Mouse (Mus musculus) hindbrain, postnatal 0 days (tissue): Measurements from ENCODE around the gene Stk25. TPM values are rescaled to one million over a fixed set of nuclear protein-coding genes. Genes with fewer than 3 reads are reported as not detected.
A peak's percentile ranks its signal among the peaks of the same experiment; 100 is the strongest.

Experiments
- ATAC-seq: fragments of 200-750 bp; cut with Nextera tagmentation; 2 replicates; pipeline ENCODE4 v1.8.0; 2017; ENCODE audit warnings: mild to moderate bottlenecking, moderate TSS enrichment, moderate library complexity
- DNase-seq: peaks from one replicate; pipeline ENCODE4 v3.0.0-alpha.2; 2015; ENCODE audit warnings: low spot score
- H3K27ac ChIP-seq: fragments of 300-500 bp; sonication (generic); 2 replicates; pipeline ENCODE4 v1.5.1; 2014; ENCODE audit warnings: mild to moderate bottlenecking
- H3K27me3 ChIP-seq: fragments of 300-500 bp; sonication (generic); 2 replicates; pipeline ENCODE4 v1.6.1; 2014; ENCODE audit warnings: low read length, mixed read lengths; ENCODE audit not compliant: insufficient read depth
- H3K36me3 ChIP-seq: fragments of 300-500 bp; sonication (generic); 2 replicates; pipeline ENCODE4 v1.6.1; 2014; ENCODE audit warnings: low read length, mixed read lengths; ENCODE audit not compliant: insufficient read depth
- H3K4me1 ChIP-seq: fragments of 300-500 bp; sonication (generic); 2 replicates; pipeline ENCODE4 v1.6.1; 2014; ENCODE audit warnings: antibody characterized with exemption, low read length, mixed read lengths; ENCODE audit not compliant: insufficient read depth
- H3K4me2 ChIP-seq: fragments of 300-500 bp; sonication (generic); 2 replicates; pipeline ENCODE4 v1.6.1; 2014; ENCODE audit warnings: low read depth, mild to moderate bottlenecking, low read length, moderate library complexity, mixed read lengths
- H3K4me3 ChIP-seq: fragments of 300-500 bp; sonication (generic); 2 replicates; pipeline ENCODE4 v1.5.1; 2014; ENCODE audit warnings: low read length
- H3K9ac ChIP-seq: fragments of 300-500 bp; sonication (generic); replicated peaks from 2 replicates; pipeline ENCODE4 v1.6.1; 2014; ENCODE audit warnings: mild to moderate bottlenecking, low read length, moderate library complexity, mixed read lengths
- H3K9me3 ChIP-seq: fragments of 300-500 bp; sonication (generic); 2 replicates; pipeline ENCODE4 v1.6.1; 2016; ENCODE audit warnings: low read length, mixed read lengths
- CTCF ChIP-seq: IDR thresholded peaks from 2 replicates; pipeline ENCODE4 v1.5.1; 2016; ENCODE audit warnings: antibody characterized with exemption, control low read depth, low read depth
- WGBS: fragments of 180-500 bp; shearing (Covaris S2); extraction: QIAGEN DNeasy Blood & Tissue Kit; methylation state at CpG from one replicate; pipeline ENCODE4 v1.1.7; 2014; 5-methylcytosine and 5-hydroxymethylcytosine counted together
- polyA plus RNA-seq: library from polyadenylated mRNA; unstranded; fragments of >200 nt; fragmentation: Nextera tagmentation; extraction: Ambion mirVana; gene quantifications from 2 replicates; pipeline ENCODE4 v1.2.1, GENCODE M21; 2015
- total RNA-seq: library from RNA; depleted of rRNA; stranded (reverse); fragments of >200 nt; gene quantifications from 2 replicates; pipeline ENCODE4 v1.2.3, GENCODE M21; 2014

Gene Stk25
- total and polyA plus RNA-seq, 2 experiments from 2014 or later: 328 to 340 TPM

DNA sequence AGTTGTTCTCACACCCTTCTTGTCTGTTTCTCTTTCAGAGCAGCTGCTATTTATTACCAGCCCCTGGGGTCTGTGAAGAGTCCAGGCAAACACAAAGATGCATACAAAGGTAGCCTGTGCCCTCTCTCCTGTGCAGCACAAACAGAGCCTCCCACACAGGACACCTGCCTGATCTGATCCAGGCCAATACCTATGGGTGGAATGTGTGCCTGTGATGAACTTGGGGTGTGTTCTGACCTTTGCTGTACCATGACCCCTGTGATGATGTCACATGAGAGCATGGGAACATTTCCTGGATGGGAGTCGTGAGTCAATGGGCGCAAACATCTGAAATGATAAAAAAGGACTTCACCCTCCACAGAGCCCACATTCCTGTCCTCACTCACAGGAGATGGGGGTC lies 3.7 kb downstream of the Stk25 start:
- no peaks in the 10 kb centered on the region for H3K4me1 ChIP-seq
- no peak overlapping the region for H3K9ac ChIP-seq
- H3K36me3 ChIP-seq: no peaks in the 10 kb centered on the region
- no peak overlapping the region for H3K27ac ChIP-seq
- no peak for TF ChIP-seq CTCF
- no peak overlapping the region for H3K4me2 ChIP-seq
- WGBS: 86% methylated on average over 2 of the region's 2 CpGs
- no peak for DNase-seq
- no peak overlapping the region for H3K4me3 ChIP-seq
- H3K27me3 ChIP-seq: no peaks in the 10 kb centered on the region
- ATAC-seq: no peak
- H3K9me3 ChIP-seq: no peaks in the 10 kb centered on the region

DNA sequence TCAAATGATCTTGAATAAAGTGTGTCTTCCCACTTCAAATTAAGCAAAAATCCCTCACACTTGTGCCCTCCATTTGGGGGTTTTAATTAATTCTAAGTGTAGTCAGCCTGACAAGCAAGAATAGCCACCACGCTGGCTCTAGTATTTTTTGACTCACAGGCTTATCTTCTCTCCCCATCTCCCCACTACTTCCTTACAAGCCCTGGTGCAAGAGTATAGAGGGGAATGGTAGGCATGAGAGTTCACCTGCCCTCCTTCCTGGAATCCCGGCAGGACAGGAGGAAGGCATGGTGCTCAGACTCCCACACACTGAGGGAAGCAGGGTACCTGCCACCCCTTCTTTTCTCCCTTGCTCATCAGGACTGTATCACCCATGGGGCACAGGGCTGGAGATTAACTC lies 4.2 kb downstream of the Stk25 start:
- 71% methylated on average over 2 of the region's 2 CpGs for WGBS
- Histone ChIP-seq H3K9ac (no peak overlapping the region), H3K4me3 (no peak overlapping the region), H3K27ac (no peak overlapping the region), H3K27me3 (no peaks in the 10 kb centered on the region), H3K4me1 (no peaks in the 10 kb centered on the region), H3K9me3 (no peaks in the 10 kb centered on the region), H3K36me3 (no peaks in the 10 kb centered on the region), H3K4me2 (no peak overlapping the region)
- ATAC-seq: no peak
- TF ChIP-seq CTCF: no peak
- DNase-seq: no peak

DNA sequence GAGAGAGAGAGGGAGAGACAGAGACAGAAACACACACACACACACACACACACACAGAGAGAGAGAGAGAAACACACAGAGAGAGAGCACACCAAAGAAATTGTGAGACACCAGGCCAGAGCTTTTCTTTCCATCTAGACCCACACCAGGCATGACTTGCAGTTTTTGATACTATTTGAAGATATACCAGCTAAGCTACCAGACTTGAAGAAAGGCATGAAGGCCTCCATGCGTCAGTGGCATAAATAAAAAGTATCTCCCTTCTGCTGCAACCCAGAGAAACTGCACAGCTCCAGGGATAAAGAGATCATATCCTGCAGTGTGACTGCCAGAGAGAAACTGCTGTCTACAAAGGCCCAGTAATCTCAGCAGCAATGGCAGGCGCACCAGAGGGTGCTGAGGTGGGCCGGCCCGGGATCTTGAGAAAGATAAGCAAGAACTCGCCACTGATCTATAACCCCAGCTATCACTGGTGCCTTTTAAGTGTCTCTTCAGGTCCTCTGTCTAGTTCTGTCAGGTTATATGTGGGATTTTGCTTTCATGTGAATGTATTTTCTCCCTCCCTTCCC lies 8.8 kb downstream of the Stk25 start:
- 81% methylated on average over 5 of the region's 5 CpGs for WGBS
- DNase-seq (no peak), ATAC-seq (no peak)
- no peak overlapping the region for H3K9ac ChIP-seq
- no peak overlapping the region for H3K27ac ChIP-seq
- TF ChIP-seq CTCF: no peak
- H3K9me3 ChIP-seq: no peaks in the 10 kb centered on the region
- H3K4me1 ChIP-seq: no peaks in the 10 kb centered on the region
- H3K4me3 ChIP-seq: no peak overlapping the region
- no peak overlapping the region for H3K4me2 ChIP-seq
- no peaks in the 10 kb centered on the region for H3K27me3 ChIP-seq
- H3K36me3 ChIP-seq: no peaks in the 10 kb centered on the region

DNA sequence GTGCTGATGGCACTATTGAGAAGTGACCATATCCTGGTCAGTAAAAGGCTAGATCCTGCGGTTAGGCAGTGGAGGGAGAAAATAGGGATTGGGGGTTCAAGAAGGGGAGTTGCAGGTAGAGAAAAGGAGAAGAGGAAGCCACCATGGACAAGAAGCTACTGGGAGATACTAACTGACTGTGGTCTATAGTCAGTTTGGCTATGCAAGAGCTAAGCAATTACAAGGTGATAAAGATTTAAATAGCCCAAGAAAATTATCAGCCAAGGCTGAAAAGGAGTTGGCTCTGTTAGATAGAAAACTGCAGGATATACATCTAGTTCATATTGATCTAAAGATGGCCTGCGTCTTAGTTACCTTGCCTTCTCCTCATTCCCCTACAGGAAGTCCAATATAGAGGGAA lies 15.8 kb downstream of the Stk25 start:
- ATAC-seq (no peak), DNase-seq (no peak)
- H3K9ac ChIP-seq: no peak overlapping the region
- no peak for TF ChIP-seq CTCF
- H3K4me3 ChIP-seq: no peak overlapping the region
- no peaks in the 10 kb centered on the region for H3K36me3 ChIP-seq
- H3K4me1 ChIP-seq: no peaks in the 10 kb centered on the region
- no peak overlapping the region for H3K27ac ChIP-seq
- no peaks in the 10 kb centered on the region for H3K9me3 ChIP-seq
- 86% methylated on average over 2 of the region's 2 CpGs for WGBS
- no peak overlapping the region for H3K4me2 ChIP-seq
- H3K27me3 ChIP-seq: no peaks in the 10 kb centered on the region

DNA sequence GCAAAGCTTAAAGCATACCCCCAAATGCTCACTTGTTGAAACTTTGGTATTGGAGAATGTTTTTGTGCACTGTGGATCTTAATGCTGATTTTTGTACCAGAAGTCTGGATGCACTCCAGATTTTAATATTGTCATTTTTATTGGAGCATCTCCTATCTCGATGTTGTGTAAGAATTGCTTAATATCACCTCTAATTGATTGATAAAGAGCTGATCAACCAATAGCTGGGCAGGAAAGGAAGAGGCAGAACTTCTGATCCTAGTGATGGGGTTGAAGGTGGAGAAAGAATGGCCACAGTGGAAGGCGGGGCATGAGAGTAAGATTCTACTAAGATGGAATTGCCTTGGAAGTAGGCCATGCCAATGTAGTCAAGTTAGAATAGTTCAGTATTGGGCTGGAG lies 16.5 kb downstream of the Stk25 start:
- WGBS: 92% methylated on average over 2 of the region's 2 CpGs
- Histone ChIP-seq H3K4me1 (no peaks in the 10 kb centered on the region), H3K27ac (no peak overlapping the region), H3K4me2 (no peak overlapping the region), H3K36me3 (no peaks in the 10 kb centered on the region), H3K27me3 (no peaks in the 10 kb centered on the region), H3K4me3 (no peak overlapping the region), H3K9ac (no peak overlapping the region), H3K9me3 (no peaks in the 10 kb centered on the region)
- TF ChIP-seq CTCF: no peak
- DNase-seq (no peak), ATAC-seq (no peak)

DNA sequence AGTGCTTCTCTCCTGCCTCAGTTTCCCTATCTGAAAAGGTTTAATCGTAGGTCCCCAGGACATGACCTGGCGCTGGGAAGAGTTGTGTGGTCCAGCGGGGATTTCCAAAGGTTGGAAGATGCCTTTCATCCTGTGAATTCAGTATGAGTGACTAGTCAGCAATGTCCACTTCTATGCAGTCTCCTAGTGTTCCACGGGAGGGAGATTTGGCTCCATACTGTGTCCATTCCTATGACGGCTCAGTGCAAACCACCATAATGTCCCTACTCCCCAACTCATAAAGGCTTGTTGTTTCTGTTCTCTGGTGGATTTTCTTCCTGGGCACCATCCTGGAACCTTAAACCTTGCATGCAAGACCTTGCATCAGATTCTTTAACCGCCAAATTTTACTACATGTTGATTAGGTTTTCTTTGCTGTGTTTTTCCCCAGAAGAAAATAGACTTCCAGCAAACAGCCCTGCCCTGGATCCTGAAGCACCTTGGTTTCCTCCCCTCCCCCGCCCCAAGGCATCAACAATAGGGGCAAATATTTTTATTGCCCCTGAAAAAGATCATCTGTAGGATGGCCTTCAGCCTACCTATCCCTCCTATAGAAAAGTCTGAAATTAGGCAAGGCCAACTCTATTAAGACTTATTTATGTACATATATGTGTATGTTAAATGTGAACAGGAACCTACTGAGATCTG lies 22.1 kb downstream of the Stk25 start:
- DNase-seq: peak; percentile 47

DNA sequence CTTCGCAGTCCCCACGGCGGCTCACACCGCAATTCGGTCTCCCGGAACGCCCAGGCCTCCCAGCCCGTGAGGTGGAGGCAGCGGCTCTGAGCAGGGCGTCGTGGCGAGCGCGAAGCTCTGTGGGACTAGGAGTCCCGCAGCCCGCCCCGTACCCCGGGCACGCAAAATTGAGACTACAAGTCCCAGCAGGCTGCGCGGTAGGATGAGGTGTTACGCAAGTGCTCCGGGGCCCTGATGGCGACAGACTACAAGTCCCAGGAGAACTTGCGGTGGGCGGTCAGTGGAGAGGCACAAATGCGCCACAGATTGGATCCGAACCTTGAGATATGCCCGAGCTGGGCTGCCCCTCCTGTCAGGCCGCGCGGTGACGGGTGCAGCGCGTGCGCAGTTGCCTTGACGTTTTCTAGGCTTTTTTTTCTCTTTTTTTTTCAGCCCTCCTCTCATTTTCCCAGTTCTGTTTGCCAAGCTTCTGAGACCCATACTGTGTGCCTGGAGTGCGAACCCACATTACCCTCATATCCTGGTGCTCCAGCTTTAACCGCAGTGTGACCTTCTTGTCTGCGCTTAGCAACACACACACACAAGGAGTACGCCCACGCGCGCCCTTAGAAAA lies 22.8 kb downstream of the Stk25 start:
- Histone ChIP-seq H3K9ac (peak overlapping the region; percentile 97), H3K4me1 (peaks cover 13% of the 10 kb centered on the region), H3K4me2 (peak overlapping the region; percentile 85), H3K4me3 (peak overlapping the region; percentile 96), H3K27ac (peak overlapping the region; percentile 93), H3K9me3 (no peaks in the 10 kb centered on the region), H3K36me3 (no peaks in the 10 kb centered on the region), H3K27me3 (no peaks in the 10 kb centered on the region)
- under 1% methylated on average over 42 of the region's 44 CpGs for WGBS
- DNase-seq: peak; percentile 100
- TF ChIP-seq CTCF: no peak
- ATAC-seq: peak; percentile 98

More for the DNA sequence above, 22.1 kb downstream of the Stk25 start:
- H3K4me2 ChIP-seq: peak overlapping the region; percentile 72
- H3K27me3 ChIP-seq: no peaks in the 10 kb centered on the region
- H3K9ac ChIP-seq: peak overlapping the region; percentile 43
- 28% methylated on average over 7 of the region's 7 CpGs for WGBS
- H3K36me3 ChIP-seq: no peaks in the 10 kb centered on the region
- H3K4me3 ChIP-seq: peak overlapping the region; percentile 96
- peak; percentile 28 for ATAC-seq
- TF ChIP-seq CTCF: peak; percentile 57
- H3K27ac ChIP-seq: peak overlapping the region; percentile 87
- peaks cover 13% of the 10 kb centered on the region for H3K4me1 ChIP-seq
- no peaks in the 10 kb centered on the region for H3K9me3 ChIP-seq
